Mouse (Mus musculus) CD4-positive helper T cell, adult 2 months (primary cell): Measurements from ENCODE around the gene Arl15.

Experiments
- DNase-seq: peaks from one replicate; pipeline ENCODE4 v3.0.0-alpha.2; 2012; ENCODE audit warnings: low read depth, missing footprints, low spot score

The Arl15 gene

DNA sequence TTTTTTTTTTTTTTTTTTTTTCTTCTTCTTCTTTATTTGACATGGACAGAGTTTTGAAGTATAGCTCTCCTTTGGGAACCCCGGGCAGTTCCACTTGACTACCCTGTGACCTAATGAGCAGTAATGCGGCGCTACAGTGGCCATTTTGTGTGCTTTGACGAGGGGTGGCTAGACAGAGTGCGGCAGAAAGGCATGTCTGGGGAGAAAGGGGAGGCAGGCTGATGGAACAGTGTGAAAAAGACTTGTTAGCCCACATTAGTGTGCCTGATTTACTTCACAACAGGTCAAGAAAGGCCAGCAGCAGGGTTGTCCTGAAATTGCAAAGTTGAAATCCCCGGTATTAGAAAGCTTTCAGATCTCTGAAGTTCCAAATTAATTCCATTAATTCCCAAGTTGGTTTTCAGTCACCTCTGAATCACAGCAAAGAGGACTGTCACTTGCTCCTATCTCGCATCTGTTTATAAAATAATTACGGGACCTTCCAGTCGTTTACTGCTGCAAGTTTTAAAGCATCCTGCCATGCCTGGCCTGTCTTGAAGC, 187.2 kb downstream of the Arl15 start:
- DNase-seq: no peak

DNA sequence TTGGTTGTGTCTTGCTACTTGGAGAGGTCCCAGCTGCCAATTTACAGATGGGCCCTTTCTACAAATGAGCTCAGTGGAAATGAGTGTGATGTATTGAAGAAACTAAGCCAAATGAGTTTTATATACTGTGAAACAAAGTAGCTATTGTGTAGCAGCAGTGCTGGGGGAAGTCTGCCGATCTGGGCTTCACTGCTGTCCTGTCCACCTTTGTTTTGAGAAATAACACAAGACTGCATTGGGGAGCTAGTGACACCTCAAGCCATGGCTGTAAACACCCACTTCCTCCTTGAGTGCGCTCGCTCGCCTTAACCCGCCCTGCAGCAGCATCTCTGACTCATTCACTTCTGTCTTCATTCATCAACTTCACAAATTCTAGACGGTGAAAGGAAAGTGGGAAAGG, 189.3 kb downstream of the Arl15 start:
- DNase-seq: no peak

DNA sequence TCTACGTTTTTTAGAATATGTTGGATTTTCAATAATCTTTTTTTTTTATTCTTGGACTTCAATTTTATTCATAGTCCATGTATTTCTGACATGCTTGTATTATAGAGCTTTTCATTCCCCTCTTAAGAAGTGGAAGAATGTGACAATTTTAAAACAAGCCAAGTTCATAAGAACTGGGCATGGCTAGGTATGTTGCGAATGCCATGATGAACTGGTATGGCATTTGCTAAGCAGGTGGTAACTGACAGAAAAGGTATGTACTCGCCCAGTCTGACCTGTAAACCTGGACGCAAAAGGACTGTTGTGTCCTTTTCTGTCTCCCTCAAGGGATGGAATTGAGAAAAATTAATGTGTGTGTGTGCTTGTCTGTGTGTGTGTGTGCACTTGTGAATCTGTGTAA, 190.2 kb downstream of the Arl15 start:
- DNase-seq: no peak

DNA sequence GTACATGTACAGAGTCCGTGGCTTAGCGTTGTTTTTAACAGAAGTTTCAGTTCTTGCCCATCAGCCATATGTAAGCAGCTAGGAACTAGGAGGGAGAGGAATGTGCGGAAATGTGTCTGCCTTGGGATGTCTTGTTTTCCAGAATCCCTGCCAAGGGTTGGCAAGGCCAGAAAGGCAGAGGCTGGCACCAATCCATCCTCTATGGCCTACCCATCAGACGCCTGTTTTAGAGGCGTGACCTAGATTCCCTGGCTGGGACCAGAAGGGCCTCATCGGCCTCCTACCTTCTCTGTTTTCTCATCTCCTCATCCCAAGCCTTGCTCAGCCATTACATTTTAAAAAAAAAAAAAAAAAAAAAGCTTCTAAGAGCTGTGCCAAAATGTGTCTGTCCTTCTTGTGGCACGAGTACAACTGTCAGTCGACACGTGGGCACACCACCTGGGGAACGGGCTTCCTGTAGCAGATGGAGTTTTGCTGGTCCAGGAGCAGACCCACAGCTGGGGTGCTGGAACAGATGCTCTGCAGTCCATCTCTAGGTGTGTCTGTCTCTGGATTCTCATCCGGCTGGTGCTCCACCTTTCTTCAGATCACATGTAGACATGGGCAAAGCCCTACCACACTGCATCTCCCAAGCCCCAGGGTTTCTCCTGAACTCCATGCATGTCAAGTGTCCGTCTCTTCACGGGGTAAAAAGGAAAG, 192.7 kb downstream of the Arl15 start:
- DNase-seq: no peak

DNA sequence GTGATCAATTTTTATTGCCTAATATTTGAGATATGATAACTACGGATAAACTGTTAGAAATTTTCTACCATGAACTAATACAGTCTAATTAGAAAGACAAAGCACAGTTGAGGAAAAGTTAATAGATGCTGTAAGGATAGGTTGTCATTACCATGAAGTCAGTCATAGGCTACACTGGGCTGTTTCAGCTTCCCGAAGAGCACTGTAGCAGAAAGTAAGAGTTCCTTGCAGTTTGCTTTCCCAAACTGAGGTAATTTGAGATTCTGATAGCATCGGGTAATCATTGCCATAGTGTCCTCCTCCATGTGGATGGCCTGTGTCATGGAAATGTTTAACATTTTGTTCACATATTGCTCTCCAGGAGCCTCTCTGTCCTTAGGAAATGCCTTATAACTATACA, 195.9 kb downstream of the Arl15 start:
- DNase-seq: no peak

DNA sequence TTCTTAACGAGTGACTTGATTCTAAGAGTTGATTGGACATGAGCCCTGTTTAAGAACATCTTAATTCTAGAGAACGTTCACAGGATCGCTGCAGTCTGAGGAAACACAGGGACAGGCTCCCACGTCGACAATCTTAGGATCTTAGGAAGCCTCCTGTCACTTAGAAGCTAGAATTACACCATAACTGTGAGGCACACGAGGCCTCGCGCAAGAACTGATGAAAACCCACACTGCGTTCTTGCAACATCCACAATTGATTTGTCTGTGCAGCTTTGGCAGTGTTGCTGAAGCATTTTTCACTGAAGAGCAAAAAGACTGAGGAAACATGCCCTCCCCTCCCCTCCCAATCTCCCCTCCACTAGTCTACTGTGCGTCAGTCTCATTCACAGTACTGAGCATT, 196.4 kb downstream of the Arl15 start:
- DNase-seq: no peak

DNA sequence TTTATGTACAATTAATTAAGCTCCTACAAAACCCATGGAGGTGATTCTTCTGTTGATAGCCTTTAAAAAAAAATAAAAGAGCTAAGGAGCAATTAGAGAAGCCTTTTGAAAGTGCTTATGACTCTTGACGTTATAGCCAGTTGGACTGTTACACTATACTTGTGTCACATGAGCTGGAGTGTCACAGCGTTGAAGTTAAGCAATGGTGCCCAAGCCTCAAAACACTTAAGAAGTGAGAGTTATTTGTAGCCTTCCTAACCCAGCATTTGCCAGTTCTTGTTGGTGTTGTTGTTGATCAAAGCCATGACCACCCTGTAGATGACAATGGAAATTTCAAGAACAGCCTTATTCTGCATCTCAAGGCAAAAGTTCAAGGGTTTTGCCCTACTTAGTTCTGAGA, 198.8 kb downstream of the Arl15 start:
- DNase-seq: no peak

DNA sequence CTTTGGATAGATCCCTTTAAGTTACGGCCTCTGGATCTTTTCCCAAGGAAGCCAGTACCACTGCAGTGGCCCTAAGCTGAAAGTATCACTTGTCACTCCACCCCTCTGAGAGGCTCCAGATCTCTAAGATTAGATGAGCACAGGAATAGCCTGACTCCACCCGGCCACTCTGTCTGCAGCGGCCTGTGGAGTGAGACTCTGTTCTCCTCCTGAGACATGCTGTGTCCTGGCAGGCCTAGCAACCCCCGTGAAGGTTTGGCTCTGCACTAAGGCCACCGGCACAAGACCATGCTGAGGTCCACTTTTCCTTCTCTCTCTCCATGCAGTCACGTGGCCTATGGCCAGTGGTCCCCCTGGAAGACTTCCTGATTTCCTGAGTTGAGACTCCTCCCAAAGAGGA, 200.3 kb downstream of the Arl15 start:
- DNase-seq: no peak

DNA sequence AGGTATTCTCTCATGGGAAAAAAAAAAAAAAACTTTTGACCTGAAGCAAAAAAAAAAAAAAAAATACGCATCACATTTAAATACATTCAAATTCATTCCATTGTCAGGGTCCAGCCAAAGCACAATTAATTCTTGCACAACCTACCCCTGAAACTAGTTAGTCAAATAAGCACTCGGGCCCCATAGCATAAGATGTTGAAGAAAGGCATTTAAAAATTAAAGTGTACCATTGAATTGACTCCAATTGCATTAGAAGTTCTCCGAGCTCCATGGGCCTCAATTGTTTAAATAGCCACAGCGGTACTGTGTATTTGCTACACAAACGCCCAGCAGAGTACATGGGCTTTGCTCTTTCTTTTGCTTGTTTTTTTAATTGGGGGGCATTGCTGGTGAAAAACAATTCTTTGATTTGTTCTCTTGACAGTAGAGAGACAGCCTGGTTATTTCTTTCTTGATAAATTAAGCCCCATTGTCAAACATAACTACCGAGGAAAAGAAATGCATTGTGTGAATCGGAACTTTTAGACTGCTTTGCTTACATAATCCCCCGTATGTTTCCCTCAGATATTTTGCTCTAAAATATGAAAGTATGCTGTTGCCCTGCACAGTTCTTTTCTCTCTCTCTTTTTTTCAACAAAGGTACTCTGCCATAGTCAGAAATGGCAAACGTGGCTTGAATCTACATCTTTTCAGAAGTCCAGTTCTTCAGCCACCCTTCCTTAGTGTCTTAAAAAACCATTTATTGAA, 201.4 kb downstream of the Arl15 start:
- no peak for DNase-seq

DNA sequence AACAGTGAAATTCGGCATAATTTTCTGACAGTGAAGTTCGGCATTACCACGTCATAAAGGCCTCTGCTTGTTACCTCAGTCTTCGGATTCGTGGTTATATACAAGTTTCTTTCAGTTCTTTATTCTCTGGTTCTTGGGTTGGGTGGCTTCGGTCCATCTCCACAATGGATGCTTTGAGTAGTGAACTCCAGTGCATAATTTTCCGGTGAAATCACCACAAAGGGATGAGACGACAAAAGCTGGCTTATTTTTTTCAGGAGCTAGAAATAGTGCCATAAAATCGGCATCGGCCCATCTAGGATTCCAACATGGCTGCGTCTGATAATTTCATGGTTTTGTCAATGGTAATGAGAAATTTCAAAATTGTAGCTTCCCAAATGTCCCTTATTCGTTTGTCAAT, 204.5 kb downstream of the Arl15 start:
- no peak for DNase-seq

DNA sequence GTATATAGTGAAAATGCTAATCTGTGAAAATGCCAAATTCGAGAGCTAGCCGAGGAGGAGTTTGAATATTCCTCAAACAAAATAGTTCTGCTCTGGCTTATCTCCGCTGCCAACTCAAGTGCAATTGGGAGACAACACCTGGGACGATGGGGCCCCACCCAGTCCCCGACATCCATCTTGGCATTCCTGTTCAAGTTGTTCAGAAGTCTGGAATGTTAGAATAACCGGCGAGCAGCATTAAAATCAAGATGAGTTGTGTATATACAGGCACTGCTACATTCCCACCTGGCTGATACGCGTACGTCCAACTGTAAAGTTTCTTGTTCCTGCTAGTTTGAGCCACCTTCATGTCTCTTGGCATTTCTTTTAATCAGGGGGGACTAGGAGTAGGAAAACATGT, 209.2 kb downstream of the Arl15 start:
- DNase-seq: no peak

DNA sequence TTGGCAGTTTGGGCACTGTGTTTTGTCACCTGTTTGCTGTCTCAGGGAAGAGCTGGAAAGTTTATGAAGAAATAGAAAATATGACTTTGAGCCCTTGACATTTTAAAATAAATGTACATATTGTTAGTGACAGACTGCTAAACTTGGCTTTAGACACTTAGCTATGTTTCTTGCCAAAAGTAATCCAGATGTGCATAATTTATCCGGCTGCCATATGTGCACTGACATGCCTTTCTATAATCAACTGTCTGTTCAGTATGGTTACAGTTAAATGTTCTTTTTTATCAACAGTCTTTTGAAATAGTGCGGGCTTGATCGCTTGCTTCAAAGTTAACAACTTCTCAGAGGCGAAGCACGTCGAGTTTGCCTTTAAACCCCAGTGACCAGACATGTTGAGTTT, 209.9 kb downstream of the Arl15 start:
- DNase-seq: no peak

DNA sequence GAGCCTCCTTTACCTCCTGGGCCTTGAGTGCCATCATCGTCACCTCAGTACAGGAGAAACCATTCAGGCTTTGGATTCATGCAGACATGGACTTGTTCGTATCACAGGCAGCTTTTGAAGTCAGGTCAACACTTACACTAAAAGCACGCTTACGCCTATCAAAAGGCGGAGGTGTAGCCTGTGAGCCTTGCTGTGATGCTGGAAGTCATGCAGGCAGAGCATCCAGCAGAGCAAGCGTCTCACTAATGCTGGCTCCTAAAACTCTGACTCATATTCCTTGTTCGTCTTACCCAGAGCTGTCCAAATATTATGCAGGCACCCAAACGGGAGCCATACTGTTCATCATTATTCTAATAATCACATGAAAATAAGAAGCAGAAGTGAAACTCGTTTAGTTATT, 215.5 kb downstream of the Arl15 start:
- no peak for DNase-seq

DNA sequence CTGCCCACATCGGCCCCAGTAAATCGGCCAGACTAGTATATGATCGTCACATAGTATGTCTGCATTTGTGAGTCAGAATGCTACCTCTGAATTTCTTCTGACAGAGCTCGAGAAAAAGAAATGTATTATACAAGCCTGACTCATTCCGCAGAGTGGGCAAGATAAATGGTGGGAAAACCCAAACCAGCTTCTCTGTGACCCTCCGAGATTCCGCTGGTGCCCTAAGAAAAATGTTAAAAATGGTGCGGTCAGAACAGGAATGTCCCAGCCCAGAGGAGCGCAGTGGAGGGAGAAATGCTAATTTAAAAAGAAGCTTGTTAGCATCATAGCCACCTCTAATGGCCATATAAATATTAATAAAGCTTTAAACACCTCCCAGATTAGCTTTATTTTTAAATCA, 216.2 kb downstream of the Arl15 start:
- DNase-seq: no peak

DNA sequence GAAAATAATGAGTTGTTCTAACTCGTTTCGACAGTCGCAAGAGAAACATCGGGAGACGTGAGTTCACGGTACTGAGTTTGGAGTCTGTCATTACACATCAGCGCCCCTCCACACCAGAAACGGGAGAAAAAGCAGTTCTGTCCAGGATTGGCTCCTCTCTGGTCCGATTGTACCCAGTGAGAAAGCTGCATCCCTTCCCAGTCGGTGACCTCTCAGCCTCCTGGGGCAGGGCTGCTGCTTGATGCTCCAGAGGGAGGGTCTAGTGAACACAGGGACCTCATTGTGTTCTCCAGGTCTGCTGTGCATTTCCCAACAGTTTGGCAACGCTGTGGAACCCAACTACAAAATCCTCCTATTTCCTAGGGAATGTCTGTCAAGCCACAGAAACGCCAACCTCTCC, 216.7 kb downstream of the Arl15 start:
- DNase-seq: no peak

DNA sequence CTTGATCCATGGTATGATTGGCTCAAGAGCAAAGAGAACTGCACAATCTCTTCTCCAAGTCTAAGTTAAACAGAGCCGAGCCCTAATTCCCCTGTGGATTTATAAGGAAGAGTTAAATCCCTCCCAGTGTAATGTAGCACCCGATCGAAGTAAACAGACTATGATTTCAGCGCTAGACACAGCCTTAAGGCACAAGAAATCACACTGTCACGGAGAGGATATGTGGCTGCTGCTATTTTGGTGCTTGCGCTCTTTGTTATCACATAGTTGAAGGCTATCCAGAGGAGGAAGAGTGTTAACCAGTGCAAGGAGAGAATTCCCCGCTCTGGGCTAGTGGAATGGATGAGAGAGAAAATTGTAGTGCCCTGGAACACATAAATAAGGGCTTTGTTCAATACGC, 223.6 kb downstream of the Arl15 start:
- no peak for DNase-seq

DNA sequence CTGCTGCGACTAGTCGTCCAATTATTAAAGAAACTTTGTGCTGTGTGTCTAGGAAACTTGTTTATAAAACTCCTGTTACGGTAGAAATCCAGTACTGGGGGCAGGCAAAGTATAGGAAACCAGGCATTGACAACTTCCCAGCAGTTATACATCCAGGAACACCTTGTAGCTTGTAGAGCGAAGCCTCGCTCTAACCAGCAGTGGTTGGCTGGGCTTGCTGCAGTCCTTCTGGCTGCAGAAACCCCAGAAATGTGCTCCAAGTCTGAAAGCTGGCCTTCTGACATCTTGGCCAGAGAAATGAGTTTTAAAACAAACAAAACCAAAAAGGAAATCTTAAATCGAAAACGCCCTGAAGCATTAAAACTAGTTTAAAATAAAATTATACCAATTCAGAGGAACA, 229.2 kb downstream of the Arl15 start:
- DNase-seq: no peak

DNA sequence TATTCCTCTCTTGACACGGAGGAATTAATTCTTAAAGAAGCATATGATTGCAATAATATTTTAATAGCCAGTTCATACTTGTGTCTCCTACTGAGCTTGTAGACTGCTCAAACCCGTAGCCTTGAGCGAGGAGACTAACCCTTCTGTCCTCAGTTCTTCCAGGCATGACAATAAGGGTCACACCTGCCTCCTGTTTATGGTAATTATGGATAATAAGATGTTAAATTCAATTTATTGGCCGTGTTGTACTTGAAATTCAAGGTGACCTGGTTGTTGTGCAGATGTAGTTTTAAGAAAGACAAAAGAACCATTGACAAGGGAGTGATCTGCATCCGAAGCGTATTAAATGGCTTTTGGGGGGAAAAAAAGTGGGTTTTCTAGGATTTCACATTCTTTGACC, 232.0 kb downstream of the Arl15 start:
- DNase-seq: no peak

DNA sequence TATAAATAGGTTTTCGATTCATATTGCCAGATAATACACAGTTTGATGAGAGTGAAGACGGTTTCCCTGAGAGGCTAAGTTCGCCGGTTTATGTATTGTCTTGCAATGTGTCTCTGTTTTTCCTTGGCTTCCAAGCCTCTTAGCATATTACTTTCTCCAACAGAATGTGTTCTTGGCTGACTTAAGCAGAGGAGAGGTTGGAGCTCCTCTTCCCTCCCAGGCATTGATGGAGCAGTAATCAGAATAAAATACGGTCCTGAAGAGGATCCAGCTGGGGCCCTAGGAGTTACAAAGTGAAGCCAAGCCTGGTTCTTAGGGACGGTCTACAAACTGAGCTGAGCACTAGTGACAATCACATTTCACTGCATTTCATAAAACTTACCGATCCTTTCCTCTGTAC, 232.4 kb downstream of the Arl15 start:
- DNase-seq: no peak

DNA sequence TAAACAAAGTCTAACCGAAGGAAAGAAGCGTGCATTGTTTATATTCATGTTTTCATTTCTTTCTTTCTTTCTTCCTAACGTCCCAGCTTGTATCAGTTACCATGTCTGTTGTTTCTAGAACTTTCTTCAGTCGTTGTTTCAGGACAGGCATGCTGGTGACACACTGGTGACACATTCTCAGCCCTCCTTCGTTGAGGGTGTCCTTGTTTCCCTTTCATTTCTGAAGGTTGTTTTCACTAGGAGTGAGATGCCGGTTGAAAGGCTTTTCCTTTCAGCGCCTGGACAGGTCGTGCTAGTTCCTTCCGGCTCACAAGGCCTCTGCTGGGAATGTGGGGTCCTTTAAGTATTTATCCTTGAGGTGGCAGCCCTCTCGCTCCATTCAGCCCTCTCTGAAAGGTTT, 253.8 kb downstream of the Arl15 start:
- DNase-seq: no peak

DNA sequence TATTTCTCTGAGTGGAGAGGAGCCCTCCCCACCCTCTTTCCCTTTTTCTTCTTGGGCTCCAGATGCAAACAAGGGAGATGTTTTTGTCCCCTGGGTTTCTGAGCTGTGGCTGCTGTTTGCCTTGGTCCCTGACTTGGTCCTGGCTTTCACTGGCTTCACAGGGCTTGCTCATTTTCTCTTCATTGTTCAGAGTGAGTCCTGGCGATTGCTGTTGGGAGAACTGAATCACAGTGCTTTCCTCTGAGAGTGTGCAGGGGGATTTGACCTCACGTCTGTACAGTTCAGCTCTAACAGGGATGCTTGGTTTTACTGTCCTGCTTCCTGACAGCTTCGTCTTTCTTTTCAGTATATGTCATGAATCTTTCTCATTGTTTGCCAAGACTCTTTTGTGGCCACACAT, 254.4 kb downstream of the Arl15 start:
- no peak for DNase-seq

DNA sequence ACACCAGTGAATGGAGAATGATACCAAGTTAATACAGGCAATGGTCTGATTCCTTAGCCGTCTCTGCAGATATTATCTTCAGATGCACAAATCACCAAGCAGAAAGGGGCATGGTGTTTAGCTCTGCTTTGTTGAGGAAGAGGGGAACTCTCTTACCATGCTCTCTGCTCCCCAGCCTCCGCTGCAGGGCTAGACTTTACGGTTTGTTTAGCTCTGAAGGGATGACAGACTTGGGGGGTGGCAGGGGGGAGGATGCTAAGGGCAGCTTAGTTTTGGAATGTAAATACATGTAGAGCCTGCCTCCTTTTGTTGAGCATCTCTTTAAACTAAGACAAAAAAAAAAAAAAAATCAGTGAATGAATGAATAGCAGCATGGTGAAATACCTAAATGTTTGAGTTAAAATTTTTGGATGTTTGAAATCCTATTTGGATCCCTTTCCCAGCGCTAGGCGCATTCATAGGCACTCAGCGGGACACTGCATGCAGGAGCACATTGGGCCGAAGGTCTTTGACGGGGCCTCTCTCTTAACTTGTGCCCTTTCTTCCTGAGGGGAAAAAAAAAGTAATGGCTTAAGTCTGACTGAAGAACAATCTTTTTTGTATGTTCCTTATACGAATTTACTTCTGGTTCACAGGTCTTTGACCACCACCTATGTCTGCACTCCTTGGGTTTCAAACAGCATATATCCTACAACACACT, 257.0 kb downstream of the Arl15 start:
- DNase-seq: no peak
